Mouse (Mus musculus): Measurements from ENCODE around the gene Polrmt.

DNA sequence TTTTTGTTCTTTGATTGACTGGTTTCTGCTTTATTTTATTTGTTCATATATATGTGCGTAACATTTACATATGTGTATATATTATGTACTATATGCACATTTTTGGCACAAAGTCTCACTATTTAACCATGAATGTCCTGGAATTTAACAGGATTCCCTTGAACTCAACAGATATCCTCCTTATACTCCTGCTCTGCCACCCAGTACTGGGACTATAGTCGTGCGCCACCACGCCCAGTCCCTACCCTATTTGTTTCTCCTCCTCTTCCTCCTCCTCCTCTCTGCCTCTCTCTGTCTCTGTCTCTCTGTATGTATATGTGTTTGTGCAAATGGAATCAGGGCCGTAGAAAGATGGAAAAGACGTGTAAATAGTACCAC is 382 bp upstream of the Polrmt start:
- TF ChIP-seq CTCF (conservative IDR thresholded peaks at IDR 0.05; ENCODE audit: insufficient read depth, insufficient read length, low read depth, low read length) (no peak), POLR2A (IDR thresholded peaks at IDR 0.05; ENCODE audit: low read depth, low read length) (no peak)

All from kidney, adult 2 months (tissue).